Mouse (Mus musculus): Measurements from ENCODE around the gene Slc22a20. TPM values are rescaled to one million over a fixed set of nuclear protein-coding genes. Genes with fewer than 3 reads are reported as not detected.

Gene Slc22a20
- polyA plus RNA-seq, 1 experiment from 2014 or later = not detected

DNA sequence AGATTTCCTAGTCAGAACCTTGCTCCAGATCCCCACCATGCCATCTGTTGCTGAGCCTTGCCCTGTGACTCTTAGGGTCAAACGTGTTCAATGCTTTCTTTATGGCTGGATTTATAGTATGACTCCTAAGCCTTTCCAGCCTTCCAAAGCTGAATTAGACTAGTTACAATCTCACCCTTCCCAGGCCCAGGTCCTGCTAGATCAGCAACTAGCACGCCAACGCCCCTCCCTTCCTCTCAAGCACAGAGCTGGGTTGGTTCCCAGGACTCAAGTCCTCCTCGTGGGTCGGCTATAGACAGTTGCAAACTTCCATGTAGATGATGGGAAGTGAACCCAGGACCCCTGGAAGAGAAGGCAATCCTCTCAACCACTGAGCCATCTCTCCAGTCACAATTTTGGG is 50.3 kb downstream of the Slc22a20 start:
- Histone ChIP-seq H3K4me2 (ENCODE audit: low read length) (no peak overlapping the region), H3K4me1 (replicated peaks; ENCODE audit: insufficient read depth, low read length) (peaks cover 36% of the 10 kb centered on the region), H3K9ac (ENCODE audit: low read depth, low read length) (no peak overlapping the region), H3K27me3 (ENCODE audit: insufficient read depth, low read length) (no peaks in the 10 kb centered on the region), H3K4me3 (replicated peaks; ENCODE audit: low read depth, low read length) (no peak overlapping the region), H3K36me3 (ENCODE audit: insufficient read depth, low read length) (no peaks in the 10 kb centered on the region), H3K9me3 (replicated peaks; ENCODE audit: low read length) (no peaks in the 10 kb centered on the region), H3K27ac (peak overlapping the region; percentile 52)
- 28% methylated on average over 5 of the region's 5 CpGs for WGBS
- ATAC-seq (replicated peaks; ENCODE audit: low FRiP score, low read depth) = no peak
- TF ChIP-seq CTCF (IDR thresholded peaks at IDR 0.05; ENCODE audit: low read depth) = no peak
- DNase-seq (ENCODE audit: low spot score) = no peak

DNA sequence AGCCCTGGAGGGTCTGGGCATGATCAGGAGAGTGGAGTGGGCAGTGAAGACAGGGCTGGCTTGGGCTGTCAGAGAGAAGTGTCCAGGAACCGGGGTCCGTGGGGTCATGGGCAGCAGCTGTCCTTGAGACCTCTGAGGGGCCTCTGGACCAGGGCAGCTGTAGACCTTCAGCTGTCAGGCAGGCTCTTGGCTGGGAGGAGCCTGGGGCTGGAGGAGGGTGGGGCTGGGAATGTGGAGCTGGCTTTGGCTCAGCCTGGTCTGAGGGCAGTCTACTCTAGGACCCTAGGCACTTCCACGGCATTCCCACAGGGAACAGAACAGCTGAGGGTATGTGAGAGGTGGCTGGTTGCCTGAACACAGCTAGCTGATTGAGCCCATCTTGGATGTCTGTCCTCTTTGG is 50.7 kb downstream of the Slc22a20 start:
- no peaks in the 10 kb centered on the region for H3K36me3 ChIP-seq (ENCODE audit: insufficient read depth, low read length)
- H3K27ac ChIP-seq = peak overlapping the region; percentile 52
- H3K4me3 ChIP-seq (replicated peaks; ENCODE audit: low read depth, low read length) = no peak overlapping the region
- no peak overlapping the region for H3K4me2 ChIP-seq (ENCODE audit: low read length)
- H3K9ac ChIP-seq (ENCODE audit: low read depth, low read length) = 0 out of 2 replicates have a peak overlapping the region, but pooled peaks have one; percentile 23
- no peaks in the 10 kb centered on the region for H3K27me3 ChIP-seq (ENCODE audit: insufficient read depth, low read length)
- no peak for TF ChIP-seq CTCF (IDR thresholded peaks at IDR 0.05; ENCODE audit: low read depth)
- H3K9me3 ChIP-seq (replicated peaks; ENCODE audit: low read length) = no peaks in the 10 kb centered on the region
- peak; percentile 88 for DNase-seq (ENCODE audit: low spot score)
- H3K4me1 ChIP-seq (replicated peaks; ENCODE audit: insufficient read depth, low read length) = peaks cover 37% of the 10 kb centered on the region
- ATAC-seq (replicated peaks; ENCODE audit: low FRiP score, low read depth) = peak; percentile 89
- WGBS = 36% methylated on average over 3 of the region's 3 CpGs

DNA sequence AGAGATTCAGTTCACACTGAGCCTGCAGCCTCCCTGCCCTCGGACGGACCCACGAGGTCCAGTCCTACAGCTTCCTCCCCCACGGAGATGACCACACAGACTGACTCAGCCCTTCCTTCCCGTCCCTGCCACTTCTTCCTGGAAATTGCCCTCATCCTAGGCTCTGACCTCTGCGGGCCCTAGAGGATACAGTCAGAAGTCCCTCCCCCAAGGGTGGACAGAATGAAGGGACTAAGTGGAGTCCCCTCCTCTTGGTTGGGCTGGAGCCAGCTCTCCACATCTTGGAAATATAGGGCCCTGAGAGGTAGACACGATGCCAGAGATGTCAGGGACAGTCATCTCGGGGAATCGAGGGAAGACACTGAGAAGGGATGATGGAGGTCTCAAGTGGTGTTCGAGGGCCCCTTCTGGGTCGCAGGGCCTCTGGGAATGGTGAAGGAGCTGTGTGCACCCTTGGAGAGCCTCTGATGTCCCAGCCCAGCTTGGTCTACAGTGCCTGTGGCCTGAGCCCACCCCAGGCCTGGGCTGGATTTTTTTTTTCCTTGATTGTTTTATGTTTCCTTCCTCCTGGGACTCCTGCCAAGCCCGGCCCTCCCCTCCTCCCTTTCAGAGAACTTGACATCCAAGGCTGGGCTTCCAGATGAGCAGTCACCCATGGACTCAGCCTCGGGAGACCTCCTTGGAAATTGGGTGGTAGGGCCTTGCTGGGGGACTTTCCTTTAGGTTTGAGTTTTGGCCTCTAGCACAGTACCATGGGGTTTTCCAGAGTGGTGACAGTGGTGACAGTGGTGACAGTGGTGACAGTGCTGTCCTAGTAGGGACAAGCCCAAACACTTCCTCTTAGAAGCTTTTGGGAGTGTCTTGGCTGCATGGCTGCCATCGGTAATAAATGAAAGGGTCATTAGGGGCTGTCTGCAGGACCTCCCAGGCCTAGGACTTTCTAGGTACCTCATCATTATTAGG is 56.0 kb downstream of the Slc22a20 start:
- peaks cover 46% of the 10 kb centered on the region for H3K4me1 ChIP-seq (replicated peaks; ENCODE audit: insufficient read depth, low read length)
- DNase-seq (ENCODE audit: low spot score) (peak; percentile 92), ATAC-seq (replicated peaks; ENCODE audit: low FRiP score, low read depth) (peak; percentile 59)
- H3K27me3 ChIP-seq (ENCODE audit: insufficient read depth, low read length) = no peaks in the 10 kb centered on the region
- 0 out of 2 replicates have a peak overlapping the region, but pooled peaks have one; percentile 9 for H3K9ac ChIP-seq (ENCODE audit: low read depth, low read length)
- no peak overlapping the region for H3K4me3 ChIP-seq (replicated peaks; ENCODE audit: low read depth, low read length)
- H3K27ac ChIP-seq = peak overlapping the region; percentile 89
- no peaks in the 10 kb centered on the region for H3K9me3 ChIP-seq (replicated peaks; ENCODE audit: low read length)
- 17% methylated on average over 14 of the region's 14 CpGs for WGBS
- no peak for TF ChIP-seq CTCF (IDR thresholded peaks at IDR 0.05; ENCODE audit: low read depth)
- H3K4me2 ChIP-seq (ENCODE audit: low read length) = 0 out of 2 replicates have a peak overlapping the region, but pooled peaks have one; percentile 9
- no peaks in the 10 kb centered on the region for H3K36me3 ChIP-seq (ENCODE audit: insufficient read depth, low read length)

DNA sequence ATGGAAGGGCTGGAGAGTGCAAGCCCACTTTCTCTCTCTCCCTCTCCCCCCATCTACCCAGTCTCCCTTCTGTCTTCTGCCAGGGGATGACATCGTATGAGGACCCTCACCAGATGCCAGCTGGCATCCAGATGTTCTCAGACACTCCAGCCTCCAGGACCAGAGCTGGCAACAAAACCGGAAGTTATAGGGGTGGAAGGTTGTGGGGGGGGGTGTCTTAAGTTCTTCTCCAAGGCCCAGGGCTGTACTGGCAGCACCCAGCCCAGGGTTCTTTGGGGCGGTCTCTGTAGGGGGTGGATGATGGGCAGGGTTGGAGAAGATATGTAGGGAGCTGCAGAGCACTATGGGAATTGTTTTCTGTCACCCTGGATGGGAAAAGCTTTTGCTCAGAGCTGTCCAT is 57.4 kb downstream of the Slc22a20 start:
- Histone ChIP-seq H3K27ac (peak overlapping the region; percentile 89), H3K27me3 (ENCODE audit: insufficient read depth, low read length) (no peaks in the 10 kb centered on the region), H3K4me3 (replicated peaks; ENCODE audit: low read depth, low read length) (no peak overlapping the region), H3K9ac (ENCODE audit: low read depth, low read length) (peak overlapping the region; percentile 37; the same call in 1 of the 2 replicates), H3K4me1 (replicated peaks; ENCODE audit: insufficient read depth, low read length) (peaks cover 42% of the 10 kb centered on the region), H3K4me2 (ENCODE audit: low read length) (no peak overlapping the region), H3K9me3 (replicated peaks; ENCODE audit: low read length) (no peaks in the 10 kb centered on the region), H3K36me3 (ENCODE audit: insufficient read depth, low read length) (no peaks in the 10 kb centered on the region)
- no peak for DNase-seq (ENCODE audit: low spot score)
- no peak for ATAC-seq (replicated peaks; ENCODE audit: low FRiP score, low read depth)
- 40% methylated on average over 3 of the region's 3 CpGs for WGBS
- no peak for TF ChIP-seq CTCF (IDR thresholded peaks at IDR 0.05; ENCODE audit: low read depth)

DNA sequence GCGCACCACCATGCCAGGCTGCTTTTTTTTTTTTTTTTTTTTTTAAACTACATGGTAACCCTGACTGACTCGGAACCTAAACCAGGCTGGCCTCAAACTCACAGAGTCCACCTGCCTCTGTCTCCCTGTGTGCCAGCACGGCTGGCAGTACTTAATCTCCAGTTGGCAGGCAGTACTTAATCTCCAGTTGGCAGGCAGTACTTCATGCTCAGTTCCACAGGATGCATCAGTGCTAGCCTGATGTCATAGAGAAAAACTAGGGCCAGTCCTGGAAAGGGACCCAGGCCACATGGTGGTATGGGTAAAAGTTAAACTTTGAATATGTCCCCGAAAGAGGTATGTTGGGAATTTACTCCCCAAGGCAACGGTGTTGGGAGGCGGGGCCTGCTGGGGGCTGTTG is 57.8 kb downstream of the Slc22a20 start:
- ATAC-seq (replicated peaks; ENCODE audit: low FRiP score, low read depth) (no peak), DNase-seq (ENCODE audit: low spot score) (no peak)
- Histone ChIP-seq H3K4me3 (replicated peaks; ENCODE audit: low read depth, low read length) (no peak overlapping the region), H3K4me1 (replicated peaks; ENCODE audit: insufficient read depth, low read length) (peaks cover 44% of the 10 kb centered on the region), H3K4me2 (ENCODE audit: low read length) (no peak overlapping the region), H3K27ac (peak overlapping the region; percentile 89; the same call in 1 of the 2 replicates), H3K9ac (ENCODE audit: low read depth, low read length) (no peak overlapping the region), H3K9me3 (replicated peaks; ENCODE audit: low read length) (no peaks in the 10 kb centered on the region), H3K27me3 (ENCODE audit: insufficient read depth, low read length) (no peaks in the 10 kb centered on the region), H3K36me3 (ENCODE audit: insufficient read depth, low read length) (no peaks in the 10 kb centered on the region)
- 55% methylated on average over 6 of the region's 6 CpGs for WGBS
- no peak for TF ChIP-seq CTCF (IDR thresholded peaks at IDR 0.05; ENCODE audit: low read depth)

DNA sequence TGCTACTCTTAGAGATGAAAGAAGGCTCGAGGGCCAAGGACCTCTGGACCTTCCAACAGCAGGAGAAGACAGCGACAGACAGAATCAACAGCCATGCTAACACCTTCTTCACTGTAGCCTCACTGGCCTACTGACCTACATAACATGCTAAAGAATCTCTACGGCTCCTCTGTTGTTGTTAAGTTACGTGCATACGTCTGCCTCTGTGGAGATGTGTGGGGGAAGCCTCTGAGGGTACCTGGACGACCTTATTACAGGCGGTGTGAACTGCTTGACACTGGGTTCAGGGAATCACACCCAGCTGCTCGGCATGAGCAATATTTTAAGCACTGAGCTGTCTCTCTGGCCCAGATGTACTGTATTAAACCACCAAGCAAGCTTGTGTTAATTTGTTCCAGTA is 58.4 kb downstream of the Slc22a20 start:
- DNase-seq (ENCODE audit: low spot score) (no peak), ATAC-seq (replicated peaks; ENCODE audit: low FRiP score, low read depth) (no peak)
- Histone ChIP-seq H3K4me1 (replicated peaks; ENCODE audit: insufficient read depth, low read length) (peaks cover 44% of the 10 kb centered on the region), H3K9me3 (replicated peaks; ENCODE audit: low read length) (no peaks in the 10 kb centered on the region), H3K4me3 (replicated peaks; ENCODE audit: low read depth, low read length) (no peak overlapping the region), H3K27ac (peak overlapping the region; percentile 19; the same call in 1 of the 2 replicates), H3K9ac (ENCODE audit: low read depth, low read length) (no peak overlapping the region), H3K4me2 (ENCODE audit: low read length) (no peak overlapping the region), H3K36me3 (ENCODE audit: insufficient read depth, low read length) (no peaks in the 10 kb centered on the region), H3K27me3 (ENCODE audit: insufficient read depth, low read length) (no peaks in the 10 kb centered on the region)
- no peak for TF ChIP-seq CTCF (IDR thresholded peaks at IDR 0.05; ENCODE audit: low read depth)
- 46% methylated on average over 8 of the region's 8 CpGs for WGBS
